Mouse (Mus musculus) embryonic fibroblast, embryonic 13.5 days (primary cell): Measurements from ENCODE around the gene Glrx3. TPM values are rescaled to one million over a fixed set of nuclear protein-coding genes. Genes with fewer than 3 reads are reported as not detected.
A peak's percentile ranks its signal among the peaks of the same experiment; 100 is the strongest.

Source experiments
- H3K27ac ChIP-seq: 2 replicates; pipeline ENCODE4 v1.5.1; 2012; ENCODE audit warnings: low read length, control low read depth, inconsistent platforms; ENCODE audit not compliant: insufficient read depth
- H3K4me1 ChIP-seq: 2 replicates; pipeline ENCODE4 v1.6.1; 2011; ENCODE audit warnings: low read length; ENCODE audit not compliant: control insufficient read depth, insufficient read depth
- H3K4me3 ChIP-seq: 2 replicates; pipeline ENCODE4 v1.5.1; 2011; ENCODE audit warnings: mild to moderate bottlenecking, control low read depth, low read length; ENCODE audit not compliant: insufficient read depth
- CTCF ChIP-seq: IDR thresholded peaks from 2 replicates; pipeline ENCODE4 v1.5.1; 2011; ENCODE audit warnings: mild to moderate bottlenecking, control low read depth, low read length, moderate library complexity, borderline replicate concordance; ENCODE audit not compliant: insufficient read depth
- POLR2A ChIP-seq: IDR thresholded peaks from 2 replicates; pipeline ENCODE4 v1.6.1; 2011; ENCODE audit warnings: low read depth, mild to moderate bottlenecking, control low read depth, low read length, moderate library complexity
- polyA plus RNA-seq: library from polyadenylated mRNA; stranded (reverse); fragments of >200 nt; gene quantifications from 2 replicates; pipeline ENCODE4 v1.2.4, GENCODE M21; 2011; ENCODE audit warnings: low read depth; ENCODE audit not compliant: missing spikeins, insufficient read length

Gene Glrx3
- polyA plus RNA-seq, 1 experiment = 300 TPM

- H3K4me3 ChIP-seq = no peak overlapping the region
- no peak overlapping the region for H3K27ac ChIP-seq
- TF ChIP-seq POLR2A = no peak
- no peak for TF ChIP-seq CTCF
- H3K4me1 ChIP-seq = no peaks in the 10 kb centered on the region
Observed at GRCm38 (mm10) chr7:137471431-137472120, 34.2 kb downstream of the Glrx3 start.

GRCm38 (mm10) chr7:137472149-137472548 is 34.7 kb downstream of the Glrx3 start:
- no peak overlapping the region for H3K27ac ChIP-seq
- H3K4me1 ChIP-seq = no peaks in the 10 kb centered on the region
- no peak overlapping the region for H3K4me3 ChIP-seq
- TF ChIP-seq POLR2A = no peak
- TF ChIP-seq CTCF = no peak

- no peak overlapping the region for H3K4me3 ChIP-seq
- H3K27ac ChIP-seq = no peak overlapping the region
- peak; percentile 100 for TF ChIP-seq CTCF
- no peak for TF ChIP-seq POLR2A
- H3K4me1 ChIP-seq = no peaks in the 10 kb centered on the region
Observed at GRCm38 (mm10) chr7:137477950-137478620, 40.7 kb downstream of the Glrx3 start.

GRCm38 (mm10) chr7:137478621-137478982 is 41.2 kb downstream of the Glrx3 start:
- no peak overlapping the region for H3K27ac ChIP-seq

GRCm38 (mm10) chr7:137480839-137481238 is 43.4 kb downstream of the Glrx3 start:
- TF ChIP-seq POLR2A (no peak), CTCF (no peak)
- H3K27ac ChIP-seq = no peak overlapping the region
- H3K4me3 ChIP-seq = no peak overlapping the region
- H3K4me1 ChIP-seq = no peaks in the 10 kb centered on the region

More at GRCm38 (mm10) chr7:137478621-137478982, 41.2 kb downstream of the Glrx3 start:
- Histone ChIP-seq H3K4me1 (no peaks in the 10 kb centered on the region), H3K4me3 (no peak overlapping the region)
- no peak for TF ChIP-seq CTCF

- no peak overlapping the region for H3K4me3 ChIP-seq
- no peaks in the 10 kb centered on the region for H3K4me1 ChIP-seq
- no peak for TF ChIP-seq POLR2A
- no peak for TF ChIP-seq CTCF
- H3K27ac ChIP-seq = no peak overlapping the region
Observed at GRCm38 (mm10) chr7:137483987-137484386, 46.6 kb downstream of the Glrx3 start.

GRCm38 (mm10) chr7:137488391-137488790 is 51.0 kb downstream of the Glrx3 start:
- no peak overlapping the region for H3K4me3 ChIP-seq
- TF ChIP-seq CTCF (no peak), POLR2A (no peak)
- no peak overlapping the region for H3K27ac ChIP-seq
- H3K4me1 ChIP-seq = no peaks in the 10 kb centered on the region

- H3K4me3 ChIP-seq = no peak overlapping the region
- no peak overlapping the region for H3K27ac ChIP-seq
- TF ChIP-seq POLR2A = no peak
- no peak for TF ChIP-seq CTCF
- no peaks in the 10 kb centered on the region for H3K4me1 ChIP-seq
Observed at GRCm38 (mm10) chr7:137490711-137491110, 53.3 kb downstream of the Glrx3 start.

- Histone ChIP-seq H3K4me1 (no peaks in the 10 kb centered on the region), H3K4me3 (no peak overlapping the region), H3K27ac (no peak overlapping the region)
- TF ChIP-seq CTCF = no peak
- TF ChIP-seq POLR2A = no peak
Observed at GRCm38 (mm10) chr7:137492307-137492973, 55.0 kb downstream of the Glrx3 start.

GRCm38 (mm10) chr7:137498736-137499135 is 61.3 kb downstream of the Glrx3 start:
- no peak overlapping the region for H3K27ac ChIP-seq
- TF ChIP-seq POLR2A (no peak), CTCF (no peak)
- no peaks in the 10 kb centered on the region for H3K4me1 ChIP-seq
- no peak overlapping the region for H3K4me3 ChIP-seq
